Mouse (Mus musculus) mouse trophoblast stem cell (cell line): ENCODE data around the gene Gm20388.

Experiments
- in situ Hi-C, 2 experiments: fragments of 300-500 bp; cut with MseI, MboI; formaldehyde crosslinking; loops; 2 replicates in 1 of 2; 3 replicates in 1 of 2; pipeline ENCODE4 v1.15.1; 2025

Gm20388 gene

GRCm38 (mm10) chr8:120190810-120191413, 280.3 kb downstream of the Gm20388 start:
- in situ Hi-C loops: no loop called here

GRCm38 (mm10) chr8:120191633-120192032, 281.0 kb downstream of the Gm20388 start:
- in situ Hi-C loops: no loop called here

GRCm38 (mm10) chr8:120192118-120192517, 281.5 kb downstream of the Gm20388 start:
- in situ Hi-C loops: no loop called here

GRCm38 (mm10) chr8:120201351-120201750, 290.7 kb downstream of the Gm20388 start:
- in situ Hi-C loops: no loop called here

GRCm38 (mm10) chr8:120202546-120202945, 291.9 kb downstream of the Gm20388 start:
- in situ Hi-C loops: no loop called here

GRCm38 (mm10) chr8:120204736-120205360, 294.2 kb downstream of the Gm20388 start:
- in situ Hi-C loops: no loop called here

GRCm38 (mm10) chr8:120205916-120206315, 295.3 kb downstream of the Gm20388 start:
- in situ Hi-C loops: no loop called here

GRCm38 (mm10) chr8:120207364-120207763, 296.7 kb downstream of the Gm20388 start:
- in situ Hi-C loops: no loop called here

- in situ Hi-C loops: no loop called here
These were observed 297.5 kb downstream of the Gm20388 start for GRCm38 (mm10) chr8:120208113-120208512.

GRCm38 (mm10) chr8:120211345-120211744, 300.7 kb downstream of the Gm20388 start:
- in situ Hi-C loops: no loop called here

GRCm38 (mm10) chr8:120212596-120212995, 302.0 kb downstream of the Gm20388 start:
- in situ Hi-C loops: no loop called here

- in situ Hi-C loops: no loop called here
These were observed 302.6 kb downstream of the Gm20388 start for GRCm38 (mm10) chr8:120213229-120213628.

GRCm38 (mm10) chr8:120213939-120214338, 303.3 kb downstream of the Gm20388 start:
- in situ Hi-C loops: no loop called here

GRCm38 (mm10) chr8:120215416-120216141, 304.9 kb downstream of the Gm20388 start:
- in situ Hi-C loops: no loop called here

- in situ Hi-C loops: no loop called here
These were observed 306.5 kb downstream of the Gm20388 start for GRCm38 (mm10) chr8:120216855-120217830.

GRCm38 (mm10) chr8:120222548-120222947, 311.9 kb downstream of the Gm20388 start:
- in situ Hi-C loops: no loop called here

- in situ Hi-C loops: no loop called here
These were observed 314.1 kb downstream of the Gm20388 start for GRCm38 (mm10) chr8:120224521-120225420.

- in situ Hi-C loops: no loop called here
These were observed 314.9 kb downstream of the Gm20388 start for GRCm38 (mm10) chr8:120225421-120226151.

- in situ Hi-C loops: no loop called here
These were observed 316.3 kb downstream of the Gm20388 start for GRCm38 (mm10) chr8:120226700-120227577.
